ENCODE assay signal across 9 mouse cellular contexts in the genomic region with DNA sequence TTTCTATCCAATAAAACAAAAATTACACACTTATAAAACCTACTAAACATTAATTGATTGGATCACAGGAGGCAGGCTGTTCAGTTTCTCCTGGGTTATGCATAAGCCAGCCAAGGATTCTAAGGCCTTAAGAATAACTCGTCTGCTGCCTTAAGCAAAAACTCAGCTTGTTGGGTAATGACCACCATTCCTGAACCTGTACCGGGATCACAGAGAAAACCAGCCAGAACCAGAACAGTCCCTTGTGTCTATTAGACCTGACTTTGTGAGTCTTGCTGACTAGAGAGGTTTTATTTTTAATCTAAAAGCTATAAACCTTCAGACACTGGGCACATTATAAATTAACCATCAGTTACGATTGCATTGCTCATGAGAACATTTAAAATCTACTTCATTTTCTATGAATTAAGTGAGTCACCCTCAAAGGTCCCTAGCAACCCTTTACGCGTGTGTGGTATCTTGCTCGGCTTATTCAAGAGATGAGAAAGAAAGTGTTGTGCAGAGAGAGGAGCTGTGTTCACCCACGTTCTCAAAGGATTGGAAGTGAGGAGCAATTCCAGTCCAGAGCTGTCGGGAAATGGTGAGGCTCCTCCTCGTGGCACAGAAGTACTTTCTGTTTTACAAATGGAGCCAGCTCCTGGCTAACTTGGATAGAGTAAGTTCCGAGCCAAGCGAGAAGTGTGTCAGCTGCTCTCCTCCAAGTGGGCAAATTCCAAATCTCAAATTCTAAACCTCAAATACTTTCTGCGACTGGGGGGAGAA.
DNase-seq lines count a peak whose midpoint lies in the region; ATAC-seq and TF ChIP-seq lines count a peak whose summit lies in the region.
"Had no signal": no experiment of that assay in that cellular context is flagged by ENCODE, and none has a peak within 500 bp of the region (broad histone marks: within the 10 kb centered on the region; RNA-seq: fewer than 3 reads in every experiment).

No protein-coding gene starts in this region.

- no peak overlapping the region for H3K9ac ChIP-seq in lung, postnatal 0 days (replicated peaks; ENCODE audit: low read depth)
- no peak overlapping the region for H3K9ac ChIP-seq in hindbrain, embryonic 14.5 days

- ATAC-seq in lung, postnatal 0 days: peak; percentile 46
- ATAC-seq in hindbrain, embryonic 14.5 days (ENCODE audit: low FRiP score): no peak

- TF ChIP-seq EP300 in lung, postnatal 0 days (IDR thresholded peaks at IDR 0.05): no peak

- no peaks in the 10 kb centered on the region for H3K36me3 ChIP-seq in lung, postnatal 0 days (ENCODE audit: insufficient read depth, low read length)
- H3K36me3 ChIP-seq in hindbrain, embryonic 14.5 days (replicated peaks; ENCODE audit: control insufficient read depth, insufficient read depth): peaks cover 8% of the 10 kb centered on the region; the same call in 1 of the 2 replicates

- WGBS in lung, postnatal 0 days: 47% methylated on average over 12 of the region's 12 CpGs
- WGBS in hindbrain, embryonic 14.5 days: 76% methylated on average over 12 of the region's 12 CpGs

- H3K4me2 ChIP-seq in lung, postnatal 0 days (replicated peaks; ENCODE audit: low read depth, low read length): no peak overlapping the region
- no peak overlapping the region for H3K4me2 ChIP-seq in hindbrain, embryonic 14.5 days (replicated peaks)

- no peaks in the 10 kb centered on the region for H3K27me3 ChIP-seq in lung, postnatal 0 days (replicated peaks; ENCODE audit: insufficient read depth, low read length)
- H3K27me3 ChIP-seq in hindbrain, embryonic 14.5 days (ENCODE audit: control insufficient read depth, insufficient read depth, low read length): no peaks in the 10 kb centered on the region

- no peaks in the 10 kb centered on the region for H3K9me3 ChIP-seq in lung, postnatal 0 days (ENCODE audit: low read length)
- no peaks in the 10 kb centered on the region for H3K9me3 ChIP-seq in hindbrain, embryonic 14.5 days (ENCODE audit: control insufficient read depth, low read length)

- DNase-seq in cerebellum, postnatal 10 days: peak; percentile 13 to 21
- DNase-seq in cerebellum, adult 11 months: no peak
- peak; percentile 28 to 42 for DNase-seq in left cerebral cortex, adult 18-20 months (ENCODE audit: low spot score in 2 of 2)
- no peak for DNase-seq in left cerebral cortex, adult 11 months (ENCODE audit: low spot score)
- DNase-seq in gastrocnemius, postnatal 10 days: peak; percentile 13
- peak; percentile 58 for DNase-seq in lung, postnatal 0 days (ENCODE audit: low spot score)
- DNase-seq in thymus, adult 18-20 months: no peak
- no peak for DNase-seq in hindbrain, embryonic 14.5 days (ENCODE audit: low spot score)
- DNase-seq: adrenal gland, postnatal 25 days had no signal

- H3K4me3 ChIP-seq in lung, postnatal 0 days (ENCODE audit: low read depth, low read length): no peak overlapping the region
- H3K4me3 ChIP-seq in hindbrain, embryonic 14.5 days (replicated peaks; ENCODE audit: low read length): no peak overlapping the region

- no peak overlapping the region; the same call in 1 of the 2 replicates for H3K27ac ChIP-seq in lung, postnatal 0 days (ENCODE audit: low read length)
- no peak overlapping the region for H3K27ac ChIP-seq in hindbrain, embryonic 14.5 days

- peak; percentile 21 for TF ChIP-seq CTCF in lung, postnatal 0 days (IDR thresholded peaks at IDR 0.05)

- H3K4me1 ChIP-seq in lung, postnatal 0 days (ENCODE audit: insufficient read depth, low read depth, low read length): no peaks in the 10 kb centered on the region
- H3K4me1 ChIP-seq in hindbrain, embryonic 14.5 days (replicated peaks; ENCODE audit: control insufficient read depth, insufficient read depth, low read length): no peaks in the 10 kb centered on the region

Comparison
In these comparisons a context has a peak if more than half of its experiments do, and no peak if none do; other contexts are left out.
1. DNase-seq: peak in cerebellum, postnatal 10 days (2 of 2), left cerebral cortex, adult 18-20 months (2 of 2), gastrocnemius, postnatal 10 days (single experiment) and lung, postnatal 0 days (single experiment); none in cerebellum, adult 11 months (single experiment), left cerebral cortex, adult 11 months (single experiment), thymus, adult 18-20 months (0 of 2) and hindbrain, embryonic 14.5 days (single experiment).